Mouse (Mus musculus) MEL-GATA-1-ER (cell line): ENCODE measurements around the gene Myrfl.

Experiments used
- DNase-seq: peaks from one replicate; pipeline ENCODE4 v3.0.0-alpha.2; 2012; ENCODE audit warnings: low read depth; ENCODE audit errors: extremely low read depth

Myrfl gene

DNA sequence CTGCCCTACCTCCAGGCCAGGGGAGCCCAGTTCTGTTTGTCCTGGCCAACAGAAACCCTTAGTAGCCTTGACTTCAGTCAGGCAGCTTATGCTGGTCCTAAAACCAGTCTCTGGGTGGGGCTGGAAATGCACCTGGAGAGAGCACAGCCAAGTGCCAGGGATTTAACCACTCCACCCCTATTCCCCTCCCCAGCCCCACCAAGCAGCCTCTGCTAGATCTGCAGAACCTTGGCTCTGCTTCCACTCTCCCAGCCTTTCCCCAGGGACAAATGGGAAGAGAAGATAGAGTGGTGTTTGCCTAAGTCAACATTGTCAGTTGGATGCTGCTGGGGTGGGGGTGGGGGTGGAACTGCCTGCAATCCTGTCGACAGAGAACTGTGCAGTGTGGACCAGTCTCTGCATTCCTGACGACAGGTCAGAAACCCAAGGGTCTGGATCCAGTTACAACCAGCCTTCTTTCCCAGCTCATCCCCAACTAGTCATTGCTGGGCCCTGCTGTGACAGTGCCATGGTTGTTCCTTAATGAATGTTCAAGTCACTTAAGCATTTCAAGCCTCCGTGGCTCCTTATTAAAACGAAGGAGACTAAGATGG, 135.1 kb downstream of the Myrfl start:
- no peak for DNase-seq

DNA sequence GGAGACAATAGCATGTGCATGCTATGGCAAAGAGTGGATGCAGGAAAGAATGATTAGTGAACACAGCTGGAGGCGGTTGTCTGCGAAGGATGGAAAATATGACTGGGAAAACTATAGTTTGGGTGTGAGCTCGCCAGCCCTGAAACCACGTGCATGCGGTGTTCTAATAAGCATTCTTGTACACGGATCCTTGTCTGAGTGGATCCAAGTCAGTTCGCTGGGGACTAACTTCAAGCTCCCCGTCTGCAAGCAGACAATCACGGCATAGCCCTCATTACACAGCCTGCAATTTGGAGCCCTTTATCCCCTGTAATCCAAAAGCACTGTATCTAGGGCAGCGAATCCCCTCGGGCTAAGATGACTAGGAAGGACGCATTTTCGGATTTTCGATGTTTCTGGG, 136.2 kb downstream of the Myrfl start:
- DNase-seq: no peak

DNA sequence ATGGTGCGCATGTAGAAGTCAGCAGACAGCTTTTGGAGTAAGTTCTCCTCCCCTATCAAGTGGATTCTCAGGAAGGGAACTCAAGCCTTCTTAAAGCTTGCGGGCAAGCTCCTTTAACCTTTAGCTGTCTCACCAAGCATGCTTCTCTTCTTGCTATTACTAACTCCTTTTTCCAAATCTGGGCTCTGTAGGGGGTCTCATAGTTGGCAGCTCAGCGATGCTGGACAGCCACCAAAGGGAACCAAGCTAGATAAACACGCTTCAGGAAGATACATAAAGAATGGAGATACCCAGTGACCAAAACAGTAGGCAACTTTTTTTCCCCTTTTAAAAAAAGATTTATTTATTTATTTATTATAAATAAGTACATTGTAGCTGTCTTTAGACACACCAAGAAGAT, 136.9 kb downstream of the Myrfl start:
- no peak for DNase-seq

DNA sequence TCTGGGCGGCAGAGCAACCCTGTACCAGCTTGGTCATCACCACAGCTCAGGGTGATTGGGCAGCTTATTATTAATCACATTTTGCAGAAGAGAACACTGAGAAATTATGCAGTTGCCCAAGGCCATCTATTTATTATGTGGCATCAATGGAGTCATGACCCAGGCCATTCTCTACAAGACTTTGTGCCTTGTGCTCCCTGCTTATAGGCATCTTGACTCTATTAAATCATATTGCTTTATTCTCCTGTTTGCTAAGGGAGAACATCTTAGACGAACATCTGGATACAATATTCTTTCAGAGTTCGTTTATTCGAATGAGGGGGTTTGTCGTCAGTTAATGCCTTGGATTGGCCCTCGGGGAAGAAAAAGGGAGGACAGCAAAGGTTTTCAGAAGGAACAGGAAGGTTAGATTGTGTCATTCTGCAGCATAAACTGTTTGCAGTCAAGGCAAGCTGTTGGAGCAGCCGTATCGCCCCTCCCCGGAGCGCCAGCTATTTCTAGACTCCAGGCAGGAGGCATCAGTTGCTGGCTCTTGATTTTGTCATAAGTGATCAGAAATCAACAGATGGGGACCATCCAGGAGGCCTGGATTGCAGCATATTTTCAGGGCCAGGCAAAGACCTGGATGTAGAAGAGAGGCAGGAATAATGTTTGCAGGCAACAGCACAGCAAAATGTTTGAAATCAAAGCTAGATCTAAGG, 140.7 kb downstream of the Myrfl start:
- no peak for DNase-seq

- no peak for DNase-seq
Measured at GRCm38 (mm10) chr10:116754940-116755339, 141.8 kb downstream of the Myrfl start.

GRCm38 (mm10) chr10:116750895-116751294, 145.8 kb downstream of the Myrfl start:
- no peak for DNase-seq

- DNase-seq: no peak
Measured at GRCm38 (mm10) chr10:116750062-116750461, 146.7 kb downstream of the Myrfl start.

DNA sequence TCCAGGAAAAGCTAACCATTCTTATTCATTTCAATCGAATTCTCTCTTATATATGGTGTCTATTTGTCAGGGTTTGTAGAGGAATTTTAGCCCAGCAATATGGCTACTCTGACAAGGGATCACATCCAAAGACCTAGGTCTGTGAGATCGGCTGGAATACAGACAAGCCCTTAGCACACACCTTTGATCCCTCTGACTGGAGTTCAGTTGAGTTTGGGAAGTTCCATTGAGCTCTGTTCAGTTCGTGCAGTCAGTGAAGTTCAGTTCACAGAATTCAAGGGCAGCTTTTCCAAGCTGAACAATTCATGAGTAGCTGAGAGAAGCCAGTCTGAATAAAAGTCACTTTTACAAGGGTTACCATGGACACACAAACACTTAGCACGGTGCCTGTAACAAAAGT, 148.0 kb downstream of the Myrfl start:
- DNase-seq: no peak

DNA sequence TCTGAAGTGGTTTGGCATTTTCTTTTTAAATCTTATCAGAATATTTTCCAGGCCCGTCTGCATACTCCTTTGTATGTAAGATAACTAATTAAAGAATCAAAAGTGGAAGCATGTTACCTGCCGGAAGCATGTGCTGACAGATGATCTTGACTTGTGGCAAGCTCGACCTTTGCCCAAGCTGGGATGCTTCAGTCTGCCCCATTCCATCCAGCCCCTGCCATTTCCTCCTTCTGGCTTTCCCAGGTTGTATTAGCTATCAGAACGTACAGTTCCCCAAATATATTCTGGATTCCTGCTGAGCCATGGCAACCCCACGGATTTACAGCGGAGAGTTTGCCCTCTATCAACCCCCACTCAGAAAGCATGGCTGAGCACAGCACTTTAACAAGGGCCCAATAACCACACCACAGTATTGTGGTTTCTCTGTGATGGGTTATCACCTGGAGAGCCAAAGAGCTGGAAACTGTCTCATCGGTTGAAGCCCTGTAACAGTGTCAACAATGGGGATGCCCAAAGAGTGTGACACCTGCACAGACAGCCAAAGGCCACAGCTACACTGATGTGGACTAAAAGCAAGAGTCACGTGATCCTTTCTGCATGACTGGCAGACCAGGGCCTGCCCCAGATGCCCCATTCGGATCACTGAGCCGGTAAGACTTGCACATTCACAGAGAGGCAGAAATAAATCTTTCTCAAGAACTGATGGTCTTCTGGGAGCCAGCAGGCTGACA, 150.3 kb downstream of the Myrfl start:
- DNase-seq: no peak

DNA sequence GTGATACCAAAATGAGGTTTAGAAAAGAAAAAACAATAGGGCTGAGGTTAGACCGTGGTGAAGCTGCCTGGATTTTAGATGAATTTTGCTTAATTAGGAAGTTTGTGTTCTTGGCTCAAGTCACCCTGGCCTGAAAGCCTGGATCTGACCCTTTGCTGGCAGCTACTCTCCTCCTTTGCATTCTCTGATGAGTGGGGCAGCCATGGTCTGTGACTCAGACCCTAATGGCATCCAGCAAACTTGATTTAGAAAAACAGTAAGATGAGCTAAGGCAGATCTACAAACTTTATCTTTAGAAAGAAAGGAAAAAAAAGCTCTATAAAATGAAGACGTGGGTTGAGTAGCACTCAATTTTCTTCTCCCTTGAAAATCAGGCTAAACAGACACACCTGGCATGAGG, 154.0 kb downstream of the Myrfl start:
- DNase-seq: no peak

GRCm38 (mm10) chr10:116742189-116742588, 154.5 kb downstream of the Myrfl start:
- DNase-seq: no peak

GRCm38 (mm10) chr10:116741343-116741742, 155.4 kb downstream of the Myrfl start:
- DNase-seq: no peak

DNA sequence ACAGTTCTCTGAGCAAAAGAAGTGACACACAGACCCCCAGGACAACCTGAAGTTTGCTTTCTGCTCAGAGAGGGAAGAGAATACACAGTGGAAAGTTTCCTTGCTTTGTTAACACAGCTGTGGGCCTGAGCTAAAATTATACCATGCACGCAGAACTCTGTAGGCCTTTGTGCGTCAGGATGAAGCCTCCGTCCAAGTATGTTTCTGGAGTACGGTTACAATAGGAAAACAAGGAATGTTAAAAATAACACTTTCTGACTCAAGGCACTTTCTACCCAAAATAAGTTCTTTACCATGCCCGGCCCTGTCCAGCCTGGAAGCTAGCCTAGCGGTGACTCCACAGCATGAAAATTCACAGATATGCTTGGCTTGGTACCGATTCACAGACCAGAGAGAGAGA, 156.6 kb downstream of the Myrfl start:
- no peak for DNase-seq

GRCm38 (mm10) chr10:116738533-116738932, 158.2 kb downstream of the Myrfl start:
- no peak for DNase-seq

GRCm38 (mm10) chr10:116735607-116736006, 161.1 kb downstream of the Myrfl start:
- no peak for DNase-seq

- DNase-seq: no peak
Measured at GRCm38 (mm10) chr10:116733651-116734050, 163.1 kb downstream of the Myrfl start.

GRCm38 (mm10) chr10:116730033-116730652, 166.6 kb downstream of the Myrfl start:
- no peak for DNase-seq

DNA sequence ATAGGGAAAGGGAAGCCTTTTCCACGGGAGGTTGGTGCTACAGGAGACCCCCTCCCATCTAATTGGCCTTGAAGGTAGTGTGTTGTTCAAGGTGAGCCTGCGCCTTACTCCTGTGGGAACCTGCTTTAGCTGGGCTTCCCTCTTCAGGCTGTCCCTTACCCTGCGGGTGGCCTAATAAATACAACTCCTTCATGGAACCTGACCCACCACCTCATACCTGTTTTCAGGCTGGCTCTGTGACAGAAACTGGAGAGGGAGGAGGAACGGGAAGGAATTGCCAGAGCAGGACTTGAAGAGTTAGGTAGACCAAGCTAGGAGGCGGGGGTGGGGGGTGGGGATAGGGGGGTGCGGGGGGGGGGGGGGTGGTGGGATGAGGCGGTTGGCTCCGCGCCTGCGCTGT, 167.9 kb downstream of the Myrfl start:
- no peak for DNase-seq

DNA sequence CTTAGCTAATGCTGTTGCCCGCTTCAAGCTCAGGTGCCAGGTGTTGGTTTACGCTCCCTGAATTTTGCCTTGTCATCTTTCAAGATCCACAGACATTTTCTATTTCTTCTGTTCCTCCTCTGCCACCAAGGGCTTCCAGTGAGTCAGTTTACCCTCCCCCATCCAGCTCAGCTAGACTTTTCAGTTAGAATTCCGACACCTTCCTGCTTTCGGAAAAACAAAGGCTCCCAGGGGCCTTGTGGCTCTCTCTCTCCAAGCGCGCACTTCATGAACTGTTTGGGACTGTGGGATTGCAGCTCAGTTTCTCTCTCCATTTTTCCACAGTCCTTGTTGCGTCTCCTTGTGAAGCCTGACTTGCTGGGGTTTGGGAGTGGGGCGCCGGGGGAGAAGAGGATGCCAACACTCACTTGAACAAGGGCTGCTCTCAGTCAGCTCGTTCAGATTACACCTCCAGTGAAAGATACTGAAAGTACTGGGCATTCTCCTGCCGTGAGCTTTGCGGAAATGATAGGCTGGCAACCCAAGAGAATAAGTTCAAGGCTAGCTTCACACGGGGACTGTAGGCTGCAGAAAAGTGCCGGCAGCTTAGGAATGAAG, 168.9 kb downstream of the Myrfl start:
- DNase-seq: no peak
